Mouse (Mus musculus): ENCODE data around the gene Rcn2. TPM values are rescaled to one million over a fixed set of nuclear protein-coding genes. Genes with fewer than 3 reads are reported as not detected.
"Not testable (repeated sequence)": the region's sequence is repeated elsewhere in the genome, so short reads cannot be mapped to it uniquely, and the experiment has no call there.

Rcn2 gene
- total RNA-seq (2021): 10 to 100 TPM; 38.9 to 39.8 TPM
- long read RNA-seq, experiment 1, transcript Rcn2-201 (7 exons, 2,024 nt): major isoform, 44 of 48 reads
- long read RNA-seq, experiment 1, partial matches to known transcripts: 1 of 48 reads
- long read RNA-seq, experiment 1, other reads (novel, unspliced or antisense): 3 of 48 reads
- long read RNA-seq, experiment 2, transcript Rcn2-201 (7 exons, 2,024 nt): major isoform, 36 of 38 reads
- long read RNA-seq, experiment 2, partial matches to known transcripts: 0 of 38 reads
- long read RNA-seq, experiment 2, other reads (novel, unspliced or antisense): 2 of 38 reads

GRCm38 (mm10) chr9:56041372-56042180, at the start of gene Rcn2:
Gene Rcn2, plus strand, starts transcription at chr9:56041845.
- DNase-seq: peak; percentile 96 to 97

GRCm38 (mm10) chr9:56004679-56005078, 37.0 kb upstream of the Rcn2 start:
- not testable (repeated sequence) for DNase-seq

GRCm38 (mm10) chr9:56010450-56010849, 31.2 kb upstream of the Rcn2 start, which contains the start of gene 4930563M21Rik:
Gene 4930563M21Rik, minus strand, starts transcription at chr9:56010550.
- no peak for DNase-seq

GRCm38 (mm10) chr9:56024772-56025171, 16.9 kb upstream of the Rcn2 start:
- DNase-seq: peak in 1 of 2 experiments; percentile 1

- no peak for DNase-seq
These were observed 14.4 kb upstream of the Rcn2 start for GRCm38 (mm10) chr9:56027292-56027691.

GRCm38 (mm10) chr9:56032219-56032618, 9.4 kb upstream of the Rcn2 start:
- no peak for DNase-seq

- DNase-seq: no peak
These were observed 556 bp downstream of the Rcn2 start for GRCm38 (mm10) chr9:56042181-56042621.

- DNase-seq: no peak
These were observed 12.2 kb downstream of the Rcn2 start for GRCm38 (mm10) chr9:56053796-56054195.

- DNase-seq: no peak
These were observed 14.5 kb downstream of the Rcn2 start for GRCm38 (mm10) chr9:56056147-56056546.

- DNase-seq: no peak
These were observed 20.7 kb downstream of the Rcn2 start for GRCm38 (mm10) chr9:56062336-56062735.

- DNase-seq: no peak
These were observed 23.4 kb downstream of the Rcn2 start for GRCm38 (mm10) chr9:56065011-56065410.

GRCm38 (mm10) chr9:56067964-56068363, 26.3 kb downstream of the Rcn2 start:
- no peak for DNase-seq

- DNase-seq: no peak
These were observed 27.0 kb downstream of the Rcn2 start for GRCm38 (mm10) chr9:56068630-56069029.

GRCm38 (mm10) chr9:56072861-56073260, 31.2 kb downstream of the Rcn2 start:
- DNase-seq: no peak

GRCm38 (mm10) chr9:56074863-56075262, 33.2 kb downstream of the Rcn2 start:
- no peak for DNase-seq

GRCm38 (mm10) chr9:56075264-56075663, 33.6 kb downstream of the Rcn2 start:
- peak; percentile 54 to 73 for DNase-seq

- DNase-seq: no peak
These were observed 34.4 kb downstream of the Rcn2 start for GRCm38 (mm10) chr9:56075901-56076620.

- DNase-seq: no peak
These were observed 37.9 kb downstream of the Rcn2 start for GRCm38 (mm10) chr9:56079587-56079986.

- no peak for DNase-seq
These were observed 44.9 kb downstream of the Rcn2 start for GRCm38 (mm10) chr9:56086524-56086923.

- DNase-seq: peak; percentile 65 to 81
These were observed 48.3 kb downstream of the Rcn2 start, which contains the start of gene Pstpip1 for GRCm38 (mm10) chr9:56089778-56090520. Gene Pstpip1, plus strand, starts transcription at chr9:56089962.

GRCm38 (mm10) chr9:56090546-56091225, 49.0 kb downstream of the Rcn2 start:
- DNase-seq: no peak

Data from adrenal gland, postnatal 36 days (tissue).